Mouse (Mus musculus) CH12.LX (cell line): ENCODE results near the gene Map3k13. TPM values are rescaled to one million over a fixed set of nuclear protein-coding genes. Genes with fewer than 3 reads are reported as not detected.
A peak's percentile ranks its signal among the peaks of the same experiment; 100 is the strongest.

Experiments used
- DNase-seq: peaks from one replicate; pipeline ENCODE4 v3.0.0-alpha.2; 2013; ENCODE audit errors: extremely low read depth
- H3K27ac ChIP-seq: 2 replicates; pipeline ENCODE4 v1.5.1; 2012; ENCODE audit warnings: low read depth, mild to moderate bottlenecking, control low read depth, moderate library complexity; ENCODE audit not compliant: insufficient read depth
- H3K27me3 ChIP-seq: replicated peaks from 2 replicates; pipeline ENCODE3; 2012; ENCODE audit warnings: inconsistent platforms
- H3K36me3 ChIP-seq, 2 experiments: replicated peaks in 1 of 2; 2 replicates each; pipeline versions ENCODE3 to v1.6.1; 2012; ENCODE audit warnings: inconsistent platforms in 1 of 2, low read length in 1 of 2, mild to moderate bottlenecking in 1 of 2, mixed read lengths in 1 of 2, moderate library complexity in 1 of 2; ENCODE audit not compliant: control insufficient read depth in 1 of 2, insufficient read depth in 1 of 2
- H3K4me1 ChIP-seq, 2 experiments: 2 replicates each; pipeline ENCODE4 v1.6.1; 2012; ENCODE audit warnings: inconsistent platforms in 1 of 2, moderate library complexity in 1 of 2; ENCODE audit not compliant: insufficient read depth in 2 of 2, control insufficient read depth in 1 of 2
- H3K4me2 ChIP-seq: 2 replicates; pipeline ENCODE4 v1.6.1; 2012; ENCODE audit warnings: low read depth, mild to moderate bottlenecking, control low read depth; ENCODE audit not compliant: poor library complexity, insufficient read depth, severe bottlenecking
- H3K4me3 ChIP-seq, 3 experiments: fragments of 150-350 bp in 1 of 3; sonication (generic) in 1 of 3; replicated peaks in 1 of 3; 2 replicates each; pipeline versions ENCODE3 to v1.5.1; 2011 to 2012; ENCODE audit warnings: low read depth in 2 of 3, low read length in 2 of 3, mild to moderate bottlenecking in 2 of 3, moderate library complexity in 2 of 3, control low read depth in 1 of 3, improper control_type of control experiment in 1 of 3, inconsistent platforms in 1 of 3, mixed read lengths in 1 of 3; ENCODE audit not compliant: poor library complexity in 1 of 3
- H3K79me2 ChIP-seq: replicated peaks from 2 replicates; pipeline ENCODE4 v1.6.1; 2012; ENCODE audit warnings: mild to moderate bottlenecking, moderate library complexity; ENCODE audit not compliant: control insufficient read depth, poor library complexity, insufficient read depth, severe bottlenecking; ENCODE audit errors: extremely low read depth
- H3K9ac ChIP-seq: 2 replicates; pipeline ENCODE4 v1.6.1; 2012; ENCODE audit warnings: low read depth, mild to moderate bottlenecking, control low read depth, moderate library complexity; ENCODE audit not compliant: insufficient read depth
- H3K9me3 ChIP-seq: replicated peaks from 2 replicates; pipeline ENCODE3; 2012; ENCODE audit warnings: low read length, inconsistent platforms, mixed read lengths
- BHLHE40 ChIP-seq: IDR thresholded peaks from 2 replicates; pipeline ENCODE4 v1.6.1; 2011; ENCODE audit warnings: mild to moderate bottlenecking, low read depth, low read length, improper control_type of control experiment
- CHD1 ChIP-seq: IDR thresholded peaks from 2 replicates; pipeline ENCODE4 v1.6.1; 2012; ENCODE audit warnings: low read depth, low read length, improper control_type of control experiment, inconsistent platforms
- CHD2 ChIP-seq: IDR thresholded peaks from 2 replicates; pipeline ENCODE4 v1.6.1; 2011; ENCODE audit warnings: low read length, improper control_type of control experiment
- CTCF ChIP-seq, 2 experiments: IDR thresholded peaks in 1 of 2; conservative IDR thresholded peaks in 1 of 2; 2 replicates each; pipeline ENCODE4 v1.5.1; 2011 to 2012; ENCODE audit warnings: low read depth in 2 of 2, low read length in 2 of 2, improper control_type of control experiment in 1 of 2, inconsistent platforms in 1 of 2, mild to moderate bottlenecking in 1 of 2, moderate library complexity in 1 of 2
- E2F4 ChIP-seq: IDR thresholded peaks from 2 replicates; pipeline ENCODE4 v1.6.1; 2011; ENCODE audit warnings: low read depth, low read length, improper control_type of control experiment; ENCODE audit not compliant: insufficient replicate concordance
- ELF1 ChIP-seq: IDR thresholded peaks from 2 replicates; pipeline ENCODE4 v1.6.1; 2014; ENCODE audit warnings: low read depth, mild to moderate bottlenecking, inconsistent platforms, low read length, improper control_type of control experiment
- EP300 ChIP-seq: IDR thresholded peaks from 2 replicates; pipeline ENCODE4 v1.6.1; 2011; ENCODE audit warnings: low read length, improper control_type of control experiment
- ETS1 ChIP-seq: conservative IDR thresholded peaks from 2 replicates; pipeline ENCODE4 v1.6.1; 2012; ENCODE audit warnings: low read depth, mild to moderate bottlenecking, inconsistent platforms, low read length, improper control_type of control experiment, moderate library complexity
- GABPA ChIP-seq: IDR thresholded peaks from 2 replicates; pipeline ENCODE4 v1.6.1; 2012; ENCODE audit warnings: low read depth, low read length, improper control_type of control experiment, inconsistent platforms; ENCODE audit not compliant: insufficient replicate concordance
- HCFC1 ChIP-seq: IDR thresholded peaks from 2 replicates; pipeline ENCODE4 v1.6.1; 2012; ENCODE audit warnings: low read depth, mild to moderate bottlenecking, inconsistent platforms, low read length, improper control_type of control experiment
- IRF4 ChIP-seq: IDR thresholded peaks from 2 replicates; pipeline ENCODE4 v1.6.1; 2014; ENCODE audit warnings: low read depth, mild to moderate bottlenecking, inconsistent platforms, low read length, improper control_type of control experiment
- JUN ChIP-seq: IDR thresholded peaks from 2 replicates; pipeline ENCODE4 v1.6.1; 2011; ENCODE audit warnings: low read depth, mild to moderate bottlenecking, low read length, improper control_type of control experiment, moderate library complexity; ENCODE audit not compliant: insufficient read depth
- JUND ChIP-seq: conservative IDR thresholded peaks from 2 replicates; pipeline ENCODE4 v1.6.1; 2011; ENCODE audit warnings: low read depth, low read length, improper control_type of control experiment
- KAT2A ChIP-seq: IDR thresholded peaks from 2 replicates; pipeline ENCODE4 v1.6.1; 2012; ENCODE audit warnings: low read length, improper control_type of control experiment, inconsistent platforms; ENCODE audit not compliant: insufficient replicate concordance
- MAFK ChIP-seq: IDR thresholded peaks from 2 replicates; pipeline ENCODE4 v1.6.1; 2011; ENCODE audit warnings: low read length, improper control_type of control experiment; ENCODE audit not compliant: insufficient replicate concordance
- MAX ChIP-seq: IDR thresholded peaks from 2 replicates; pipeline ENCODE4 v1.6.1; 2011; ENCODE audit warnings: low read length, improper control_type of control experiment
- MAZ ChIP-seq: IDR thresholded peaks from 2 replicates; pipeline ENCODE4 v1.6.1; 2012; ENCODE audit warnings: low read depth, mild to moderate bottlenecking, inconsistent platforms, low read length, improper control_type of control experiment, moderate library complexity
- MEF2A ChIP-seq: IDR thresholded peaks from 2 replicates; pipeline ENCODE4 v1.6.1; 2014; ENCODE audit warnings: low read depth, mild to moderate bottlenecking, inconsistent platforms, low read length, improper control_type of control experiment, borderline replicate concordance
- MXI1 ChIP-seq: IDR thresholded peaks from 2 replicates; pipeline ENCODE4 v1.6.1; 2011; ENCODE audit warnings: mild to moderate bottlenecking, low read depth, low read length, improper control_type of control experiment
- MYC ChIP-seq: IDR thresholded peaks from 2 replicates; pipeline ENCODE4 v1.6.1; 2011; ENCODE audit warnings: low read depth, mild to moderate bottlenecking, improper control_type of control experiment, low read length
- NELFE ChIP-seq: IDR thresholded peaks from 2 replicates; pipeline ENCODE4 v1.6.1; 2011; ENCODE audit warnings: low read depth, low read length, improper control_type of control experiment
- NRF1 ChIP-seq: IDR thresholded peaks from 2 replicates; pipeline ENCODE4 v1.6.1; 2014; ENCODE audit warnings: low read depth, mild to moderate bottlenecking, inconsistent platforms, low read length, improper control_type of control experiment, moderate library complexity
- PAX5 ChIP-seq: IDR thresholded peaks from 2 replicates; pipeline ENCODE4 v1.6.1; 2012; ENCODE audit warnings: low read length, inconsistent platforms, mixed read lengths
- POLR2A ChIP-seq: IDR thresholded peaks from 2 replicates; pipeline ENCODE4 v1.6.1; 2011; ENCODE audit warnings: low read depth, mild to moderate bottlenecking, improper control_type of control experiment, low read length
- POLR2AphosphoS2 ChIP-seq: IDR thresholded peaks from 2 replicates; pipeline ENCODE4 v1.6.1; 2011; ENCODE audit warnings: low read depth, low read length, improper control_type of control experiment
- RAD21 ChIP-seq: IDR thresholded peaks from 2 replicates; pipeline ENCODE4 v1.6.1; 2011; ENCODE audit warnings: low read depth, mild to moderate bottlenecking, low read length, improper control_type of control experiment, moderate library complexity
- RCOR1 ChIP-seq: conservative IDR thresholded peaks from 2 replicates; pipeline ENCODE4 v1.6.1; 2012; ENCODE audit warnings: low read depth, mild to moderate bottlenecking, inconsistent platforms, low read length, improper control_type of control experiment
- SIN3A ChIP-seq: IDR thresholded peaks from 2 replicates; pipeline ENCODE4 v1.6.1; 2012; ENCODE audit warnings: low read length, improper control_type of control experiment, inconsistent platforms
- SMC3 ChIP-seq: IDR thresholded peaks from 2 replicates; pipeline ENCODE4 v1.6.1; 2011; ENCODE audit warnings: low read depth, low read length, improper control_type of control experiment
- TCF12 ChIP-seq: IDR thresholded peaks from 2 replicates; pipeline ENCODE4 v1.6.1; 2014; ENCODE audit warnings: low read depth, mild to moderate bottlenecking, inconsistent platforms, low read length, improper control_type of control experiment
- UBTF ChIP-seq: IDR thresholded peaks from 2 replicates; pipeline ENCODE4 v1.6.1; 2012; ENCODE audit warnings: low read depth, mild to moderate bottlenecking, inconsistent platforms, low read length, improper control_type of control experiment, moderate library complexity
- USF1 ChIP-seq: IDR thresholded peaks from 2 replicates; pipeline ENCODE4 v1.6.1; 2014; ENCODE audit warnings: low read depth, mild to moderate bottlenecking, inconsistent platforms, low read length, improper control_type of control experiment
- USF2 ChIP-seq: conservative IDR thresholded peaks from 2 replicates; pipeline ENCODE4 v1.6.1; 2011; ENCODE audit warnings: low read depth, low read length, improper control_type of control experiment
- ZC3H11A ChIP-seq: IDR thresholded peaks from 2 replicates; pipeline ENCODE4 v1.6.1; 2012; ENCODE audit warnings: low read depth, mild to moderate bottlenecking, inconsistent platforms, low read length, improper control_type of control experiment
- ZKSCAN1 ChIP-seq: IDR thresholded peaks from 2 replicates; pipeline ENCODE4 v1.6.1; 2012; ENCODE audit warnings: low read depth, inconsistent platforms, low read length, improper control_type of control experiment, borderline replicate concordance
- ZMIZ1 ChIP-seq: IDR thresholded peaks from 2 replicates; pipeline ENCODE4 v1.6.1; 2012; ENCODE audit warnings: low read depth, mild to moderate bottlenecking, inconsistent platforms, low read length, improper control_type of control experiment
- ZNF384 ChIP-seq: IDR thresholded peaks from 2 replicates; pipeline ENCODE4 v1.6.1; 2012; ENCODE audit warnings: low read depth, low read length, improper control_type of control experiment, inconsistent platforms
- dilution Hi-C: fragments of 300-500 bp; cut with MboI; formaldehyde crosslinking; loops from 2 replicates; pipeline ENCODE4 v1.14.3; 2020; ENCODE audit warnings: low sequenced_read_pairs; ENCODE audit not compliant: extremely low pct_unique_long_range_greater_than_20kb, extremely low pct_ligation_motif_present
- in situ Hi-C: fragments of 300-500 bp; cut with MboI; formaldehyde crosslinking; loops from 3 replicates; pipeline ENCODE4 v1.14.3; 2019; ENCODE audit warnings: low sequenced_read_pairs, low pct_ligation_motif_present, low pct_unique_long_range_greater_than_20kb, mixed read lengths
- polyA plus RNA-seq: library from polyadenylated mRNA; unstranded; fragments of >175 nt; gene quantifications from 2 replicates; pipeline ENCODE4 v1.2.1, GENCODE M21; 2012; ENCODE audit warnings: low read depth; ENCODE audit not compliant: insufficient read length
- total RNA-seq, 2 experiments: library from RNA; depleted of rRNA; stranded (reverse); fragments of 300-350 nt in 1 of 2; fragments of >200 nt in 1 of 2; gene quantifications; 2 replicates each; pipeline ENCODE4 v1.2.3; 2012 to 2014

Map3k13 gene
- total and polyA plus RNA-seq, 3 experiments, result 0.32 to 1.3 (median 0.89) TPM

- Histone ChIP-seq H3K9me3 (peaks cover 4% of the 10 kb centered on the region), H3K4me2 (peak within 1 kb of the TSS; percentile 75), H3K4me3 (peak within 1 kb of the TSS; percentile 67 to 80 (median 70)), H3K4me1 (peaks cover 7 to 19% of the 10 kb centered on the region in 2 experiments), H3K36me3 (peaks cover 4 to 9% of the 10 kb centered on the region in 2 experiments), H3K79me2 (peaks cover 3% of the 10 kb centered on the region; the same call in 1 of the 2 replicates), H3K27ac (no peak within 1 kb of the TSS), H3K27me3 (peaks cover 2% of the 10 kb centered on the region), H3K9ac (peak within 1 kb of the TSS; percentile 39)
- DNase-seq, result peak; percentile 89
- in situ Hi-C loops (no loop called here), dilution Hi-C loops (no loop called here)
- TF ChIP-seq ZNF384, result no peak; the same call in 1 of the 2 replicates
- no peak for TF ChIP-seq ZC3H11A
- TF ChIP-seq MAX, result peak; percentile 78
- TF ChIP-seq ZKSCAN1, result no peak
- peak; percentile 92 for TF ChIP-seq MXI1
- TF ChIP-seq UBTF, result 0 out of 2 replicates have a peak, but pooled peaks have one; percentile 46
- no peak for TF ChIP-seq KAT2A
- peak; percentile 10; the same call in 1 of the 2 replicates for TF ChIP-seq MEF2A
- TF ChIP-seq ZMIZ1, result peak; percentile 96
- TF ChIP-seq SIN3A, result peak; percentile 63
- TF ChIP-seq USF1, result no peak
- TF ChIP-seq CHD1, result peak; percentile 41; the same call in 1 of the 2 replicates
- peak; percentile 43 for TF ChIP-seq HCFC1
- TF ChIP-seq NRF1, result peak; percentile 79
- no peak for TF ChIP-seq GABPA
- no peak for TF ChIP-seq MAFK
- peak; percentile 96 for TF ChIP-seq POLR2A
- TF ChIP-seq RAD21, result no peak
- TF ChIP-seq CHD2, result 0 out of 2 replicates have a peak, but pooled peaks have one; percentile 12
- TF ChIP-seq RCOR1, result no peak
- TF ChIP-seq CTCF (conservative IDR thresholded peaks at IDR 0.05 in 1 of 2, IDR thresholded peaks at IDR 0.05 in 1 of 2; ENCODE audit: low read depth in 2 of 2, low read length in 2 of 2), result no peak
- TF ChIP-seq TCF12, result peak; percentile 87
- no peak for TF ChIP-seq USF2
- TF ChIP-seq BHLHE40, result peak; percentile 37; the same call in 1 of the 2 replicates
- peak; percentile 66; the same call in 1 of the 2 replicates for TF ChIP-seq POLR2AphosphoS2
- TF ChIP-seq PAX5, result no peak
- TF ChIP-seq NELFE, result peak; percentile 93
- TF ChIP-seq ETS1, result no peak
- TF ChIP-seq MYC, result peak; percentile 73
- TF ChIP-seq EP300, result peak; percentile 30; the same call in 1 of the 2 replicates
- TF ChIP-seq JUND, result no peak
- TF ChIP-seq SMC3, result peak; percentile 7; the same call in 1 of the 2 replicates
- TF ChIP-seq MAZ, result no peak
- TF ChIP-seq JUN, result no peak
- no peak for TF ChIP-seq E2F4
- no peak for TF ChIP-seq IRF4
- peak; percentile 44; the same call in 1 of the 2 replicates for TF ChIP-seq ELF1
These were observed 152.9 kb downstream of the Map3k13 start, which contains the start of gene Tmem41a for GRCm38 (mm10) chr16:21946761-21947715. TSS of gene Tmem41a (minus strand) at chr16:21947552.
